Mouse (Mus musculus): ENCODE measurements at regions not wholly inside any gene's neighbourhood (a gene's known extent, or its start where the extent isn't known, plus 50 kb on each side); places are given as distances from the start of the nearest gene placed in this dataset.

GRCm38 (mm10) chr9:113421645-113422044 is 286.4 kb downstream of the Pdcd6ip start:
- no peak for DNase-seq (ENCODE audit: low spot score)
- no peaks in the 10 kb centered on the region for H3K4me1 ChIP-seq (ENCODE audit: control insufficient read depth, insufficient read depth, low read length)
- no peak for ATAC-seq (ENCODE audit: low read depth)
- no peak overlapping the region for H3K4me3 ChIP-seq (ENCODE audit: low read depth, low read length)
- H3K9me3 ChIP-seq (ENCODE audit: control insufficient read depth, low read length), result no peaks in the 10 kb centered on the region
- H3K27me3 ChIP-seq (replicated peaks; ENCODE audit: control insufficient read depth, insufficient read depth, low read length), result no peaks in the 10 kb centered on the region
- H3K9ac ChIP-seq (ENCODE audit: low read depth, low read length), result no peak overlapping the region
- no peak overlapping the region for H3K4me2 ChIP-seq (ENCODE audit: low read depth, low read length)
- no peaks in the 10 kb centered on the region for H3K36me3 ChIP-seq (ENCODE audit: control insufficient read depth, insufficient read depth, low read length)
- no peak overlapping the region for H3K27ac ChIP-seq (replicated peaks; ENCODE audit: low read depth, low read length)

GRCm38 (mm10) chr9:113421121-113421520 is 286.9 kb downstream of the Pdcd6ip start:
- H3K27me3 ChIP-seq (replicated peaks; ENCODE audit: control insufficient read depth, insufficient read depth, low read length), result no peaks in the 10 kb centered on the region
- no peak overlapping the region for H3K9ac ChIP-seq (ENCODE audit: low read depth, low read length)
- no peaks in the 10 kb centered on the region for H3K4me1 ChIP-seq (ENCODE audit: control insufficient read depth, insufficient read depth, low read length)
- H3K4me3 ChIP-seq (ENCODE audit: low read depth, low read length), result no peak overlapping the region
- 94% methylated on average over 7 of the region's 7 CpGs for WGBS
- H3K9me3 ChIP-seq (ENCODE audit: control insufficient read depth, low read length), result no peaks in the 10 kb centered on the region
- ATAC-seq (ENCODE audit: low read depth) (no peak), DNase-seq (ENCODE audit: low spot score) (no peak)
- no peak overlapping the region for H3K27ac ChIP-seq (replicated peaks; ENCODE audit: low read depth, low read length)
- no peak overlapping the region for H3K4me2 ChIP-seq (ENCODE audit: low read depth, low read length)
- H3K36me3 ChIP-seq (ENCODE audit: control insufficient read depth, insufficient read depth, low read length), result no peaks in the 10 kb centered on the region

- H3K4me3 ChIP-seq (ENCODE audit: low read depth, low read length), result no peak overlapping the region
- H3K27me3 ChIP-seq (replicated peaks; ENCODE audit: control insufficient read depth, insufficient read depth, low read length), result no peaks in the 10 kb centered on the region
- no peak overlapping the region for H3K27ac ChIP-seq (replicated peaks; ENCODE audit: low read depth, low read length)
- H3K4me1 ChIP-seq (ENCODE audit: control insufficient read depth, insufficient read depth, low read length), result 0 out of 2 replicates have a peak, but pooled peaks cover 7% of the 10 kb centered on the region
- H3K9ac ChIP-seq (ENCODE audit: low read depth, low read length), result no peak overlapping the region
- ATAC-seq (ENCODE audit: low read depth) (no peak), DNase-seq (ENCODE audit: low spot score) (no peak)
- no peak overlapping the region for H3K4me2 ChIP-seq (ENCODE audit: low read depth, low read length)
- 100% methylated on average over 1 of the region's 1 CpGs for WGBS
- H3K36me3 ChIP-seq (ENCODE audit: control insufficient read depth, insufficient read depth, low read length), result no peaks in the 10 kb centered on the region
- H3K9me3 ChIP-seq (ENCODE audit: control insufficient read depth, low read length), result no peaks in the 10 kb centered on the region
These were observed 288.3 kb downstream of the Pdcd6ip start for GRCm38 (mm10) chr9:113419801-113420200.

DNA sequence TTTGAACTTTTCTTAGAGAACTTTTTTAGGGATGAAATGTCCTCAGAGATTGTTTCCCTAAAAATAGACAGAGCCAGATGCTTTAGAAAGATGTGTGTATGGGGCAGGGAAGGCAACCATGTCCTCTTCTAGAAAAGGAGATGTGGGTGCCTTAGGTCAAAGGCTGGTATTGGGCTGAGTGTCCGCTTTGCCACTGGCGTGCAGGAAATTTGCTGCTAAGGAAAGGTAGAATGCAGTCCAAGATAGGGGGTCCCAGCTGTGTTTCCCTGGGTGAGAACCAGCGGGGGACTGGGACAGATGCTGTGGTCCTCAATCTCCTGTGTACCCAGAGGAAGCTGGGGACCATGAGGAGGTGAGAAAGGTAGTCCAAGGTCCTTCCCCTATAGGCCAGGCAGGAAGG is 291.0 kb downstream of the Pdcd6ip start:
- ATAC-seq (ENCODE audit: low read depth) (no peak), DNase-seq (ENCODE audit: low spot score) (no peak)
- H3K4me1 ChIP-seq (ENCODE audit: control insufficient read depth, insufficient read depth, low read length), result 0 out of 2 replicates have a peak, but pooled peaks cover 11% of the 10 kb centered on the region
- 93% methylated on average over 3 of the region's 3 CpGs for WGBS
- no peaks in the 10 kb centered on the region for H3K36me3 ChIP-seq (ENCODE audit: control insufficient read depth, insufficient read depth, low read length)
- no peak overlapping the region for H3K9ac ChIP-seq (ENCODE audit: low read depth, low read length)
- H3K4me3 ChIP-seq (ENCODE audit: low read depth, low read length), result no peak overlapping the region
- H3K27ac ChIP-seq (replicated peaks; ENCODE audit: low read depth, low read length), result no peak overlapping the region
- no peaks in the 10 kb centered on the region for H3K27me3 ChIP-seq (replicated peaks; ENCODE audit: control insufficient read depth, insufficient read depth, low read length)
- H3K9me3 ChIP-seq (ENCODE audit: control insufficient read depth, low read length), result no peaks in the 10 kb centered on the region
- H3K4me2 ChIP-seq (ENCODE audit: low read depth, low read length), result no peak overlapping the region

GRCm38 (mm10) chr9:113415511-113415931 is 292.5 kb downstream of the Pdcd6ip start:
- DNase-seq (ENCODE audit: low spot score), result no peak
- no peak overlapping the region for H3K9ac ChIP-seq (ENCODE audit: low read depth, low read length)
- no peak overlapping the region for H3K27ac ChIP-seq (replicated peaks; ENCODE audit: low read depth, low read length)
- H3K27me3 ChIP-seq (replicated peaks; ENCODE audit: control insufficient read depth, insufficient read depth, low read length), result no peaks in the 10 kb centered on the region
- H3K36me3 ChIP-seq (ENCODE audit: control insufficient read depth, insufficient read depth, low read length), result no peaks in the 10 kb centered on the region
- H3K4me3 ChIP-seq (ENCODE audit: low read depth, low read length), result no peak overlapping the region
- H3K9me3 ChIP-seq (ENCODE audit: control insufficient read depth, low read length), result no peaks in the 10 kb centered on the region
- 30% methylated on average over 5 of the region's 5 CpGs for WGBS
- no peak overlapping the region for H3K4me2 ChIP-seq (ENCODE audit: low read depth, low read length)
- 0 out of 2 replicates have a peak, but pooled peaks cover 11% of the 10 kb centered on the region for H3K4me1 ChIP-seq (ENCODE audit: control insufficient read depth, insufficient read depth, low read length)
- 0 out of 2 replicates have a peak, but pooled peaks have one; percentile 17 for ATAC-seq (ENCODE audit: low read depth)

DNA sequence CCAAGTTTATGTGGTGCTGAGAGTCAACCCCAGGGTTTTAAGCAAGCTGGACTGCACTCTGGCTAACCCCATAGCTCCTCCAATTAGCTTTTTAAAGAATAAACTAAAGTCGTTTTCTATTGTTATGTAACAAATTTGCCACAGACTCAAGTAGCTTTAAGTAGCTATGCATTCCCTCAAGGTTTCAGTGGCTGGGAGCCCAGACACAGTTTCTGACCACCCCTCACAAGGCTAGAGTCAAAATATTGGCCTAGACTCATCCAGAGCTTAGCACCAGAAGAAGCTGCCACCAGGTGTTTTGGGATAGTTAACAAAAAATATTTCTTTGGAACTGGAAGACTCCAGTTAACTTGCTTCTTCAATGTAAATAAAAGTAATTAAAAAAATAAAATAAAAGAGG is 293.4 kb downstream of the Pdcd6ip start:
- H3K27ac ChIP-seq (replicated peaks; ENCODE audit: low read depth, low read length), result no peak overlapping the region
- DNase-seq (ENCODE audit: low spot score) (peak; percentile 46), ATAC-seq (ENCODE audit: low read depth) (no peak)
- no peaks in the 10 kb centered on the region for H3K27me3 ChIP-seq (replicated peaks; ENCODE audit: control insufficient read depth, insufficient read depth, low read length)
- no peak overlapping the region for H3K9ac ChIP-seq (ENCODE audit: low read depth, low read length)
- no peaks in the 10 kb centered on the region for H3K36me3 ChIP-seq (ENCODE audit: control insufficient read depth, insufficient read depth, low read length)
- H3K4me1 ChIP-seq (ENCODE audit: control insufficient read depth, insufficient read depth, low read length), result 0 out of 2 replicates have a peak, but pooled peaks cover 11% of the 10 kb centered on the region
- H3K4me3 ChIP-seq (ENCODE audit: low read depth, low read length), result no peak overlapping the region
- H3K9me3 ChIP-seq (ENCODE audit: control insufficient read depth, low read length), result no peaks in the 10 kb centered on the region
- H3K4me2 ChIP-seq (ENCODE audit: low read depth, low read length), result no peak overlapping the region
- WGBS, result 40% methylated on average over 1 of the region's 1 CpGs

GRCm38 (mm10) chr9:113413851-113414250 is 294.2 kb downstream of the Pdcd6ip start:
- ATAC-seq (ENCODE audit: low read depth) (no peak), DNase-seq (ENCODE audit: low spot score) (no peak)
- H3K9me3 ChIP-seq (ENCODE audit: control insufficient read depth, low read length), result no peaks in the 10 kb centered on the region
- WGBS, result 68% methylated on average over 3 of the region's 3 CpGs
- H3K36me3 ChIP-seq (ENCODE audit: control insufficient read depth, insufficient read depth, low read length), result no peaks in the 10 kb centered on the region
- 0 out of 2 replicates have a peak, but pooled peaks cover 11% of the 10 kb centered on the region for H3K4me1 ChIP-seq (ENCODE audit: control insufficient read depth, insufficient read depth, low read length)
- no peak overlapping the region for H3K9ac ChIP-seq (ENCODE audit: low read depth, low read length)
- no peak overlapping the region for H3K4me3 ChIP-seq (ENCODE audit: low read depth, low read length)
- H3K4me2 ChIP-seq (ENCODE audit: low read depth, low read length), result no peak overlapping the region
- no peaks in the 10 kb centered on the region for H3K27me3 ChIP-seq (replicated peaks; ENCODE audit: control insufficient read depth, insufficient read depth, low read length)
- no peak overlapping the region for H3K27ac ChIP-seq (replicated peaks; ENCODE audit: low read depth, low read length)

GRCm38 (mm10) chr9:113411638-113412037 is 296.4 kb downstream of the Pdcd6ip start:
- no peak overlapping the region for H3K4me2 ChIP-seq (ENCODE audit: low read depth, low read length)
- H3K4me3 ChIP-seq (ENCODE audit: low read depth, low read length), result no peak overlapping the region
- H3K27me3 ChIP-seq (replicated peaks; ENCODE audit: control insufficient read depth, insufficient read depth, low read length), result no peaks in the 10 kb centered on the region
- H3K9ac ChIP-seq (ENCODE audit: low read depth, low read length), result no peak overlapping the region
- H3K27ac ChIP-seq (replicated peaks; ENCODE audit: low read depth, low read length), result no peak overlapping the region
- 79% methylated on average over 4 of the region's 4 CpGs for WGBS
- H3K36me3 ChIP-seq (ENCODE audit: control insufficient read depth, insufficient read depth, low read length), result no peaks in the 10 kb centered on the region
- H3K4me1 ChIP-seq (ENCODE audit: control insufficient read depth, insufficient read depth, low read length), result 0 out of 2 replicates have a peak, but pooled peaks cover 11% of the 10 kb centered on the region
- ATAC-seq (ENCODE audit: low read depth) (peak; percentile 50; the same call in 1 of the 2 replicates), DNase-seq (ENCODE audit: low spot score) (peak; percentile 32)
- no peaks in the 10 kb centered on the region for H3K9me3 ChIP-seq (ENCODE audit: control insufficient read depth, low read length)

GRCm38 (mm10) chr9:113408521-113408920 is 299.5 kb downstream of the Pdcd6ip start:
- Histone ChIP-seq H3K36me3 (ENCODE audit: control insufficient read depth, insufficient read depth, low read length) (no peaks in the 10 kb centered on the region), H3K4me1 (ENCODE audit: control insufficient read depth, insufficient read depth, low read length) (no peaks in the 10 kb centered on the region), H3K27me3 (replicated peaks; ENCODE audit: control insufficient read depth, insufficient read depth, low read length) (no peaks in the 10 kb centered on the region), H3K4me3 (ENCODE audit: low read depth, low read length) (no peak overlapping the region), H3K4me2 (ENCODE audit: low read depth, low read length) (no peak overlapping the region), H3K9me3 (ENCODE audit: control insufficient read depth, low read length) (no peaks in the 10 kb centered on the region), H3K9ac (ENCODE audit: low read depth, low read length) (no peak overlapping the region), H3K27ac (replicated peaks; ENCODE audit: low read depth, low read length) (no peak overlapping the region)
- no peak for DNase-seq (ENCODE audit: low spot score)
- no peak for ATAC-seq (ENCODE audit: low read depth)
- 81% methylated on average over 4 of the region's 4 CpGs for WGBS
